Mouse (Mus musculus): ENCODE measurements at regions not wholly inside any gene's neighbourhood (a gene's known extent, or its start where the extent isn't known, plus 50 kb on each side); places are given as distances from the start of the nearest gene placed in this dataset.
A peak's percentile ranks its signal among the peaks of the same experiment; 100 is the strongest.
"Not testable (repeated sequence)": the region's sequence is repeated elsewhere in the genome, so short reads cannot be mapped to it uniquely, and the experiment has no call there.

GRCm38 (mm10) chr15:3909471-3909870, 69.9 kb downstream of the Fbxo4 start:
- WGBS, result 57% methylated on average over 3 of the region's 3 CpGs
- Histone ChIP-seq H3K4me2 (replicated peaks) (no peak overlapping the region), H3K9me3 (replicated peaks) (no peaks in the 10 kb centered on the region), H3K4me1 (no peaks in the 10 kb centered on the region), H3K36me3 (no peaks in the 10 kb centered on the region), H3K9ac (no peak overlapping the region), H3K27ac (replicated peaks) (no peak overlapping the region), H3K27me3 (no peaks in the 10 kb centered on the region), H3K4me3 (replicated peaks) (no peak overlapping the region)
- ATAC-seq (ENCODE audit: insufficient number of reproducible peaks, low FRiP score, low TSS enrichment, low read depth), result no peak

- Histone ChIP-seq H3K27ac (replicated peaks) (no peak overlapping the region), H3K4me2 (replicated peaks) (no peak overlapping the region), H3K36me3 (no peaks in the 10 kb centered on the region), H3K4me3 (replicated peaks) (no peak overlapping the region), H3K9me3 (replicated peaks) (no peaks in the 10 kb centered on the region), H3K9ac (no peak overlapping the region), H3K27me3 (no peaks in the 10 kb centered on the region), H3K4me1 (no peaks in the 10 kb centered on the region)
- ATAC-seq (ENCODE audit: insufficient number of reproducible peaks, low FRiP score, low TSS enrichment, low read depth), result no peak
- 5% methylated on average over 2 of the region's 2 CpGs for WGBS
These were observed 70.7 kb downstream of the Fbxo4 start for GRCm38 (mm10) chr15:3908721-3909120.

- H3K4me3 ChIP-seq (replicated peaks), result no peak overlapping the region
- H3K4me2 ChIP-seq (replicated peaks), result no peak overlapping the region
- H3K4me1 ChIP-seq, result no peaks in the 10 kb centered on the region
- 37% methylated on average over 2 of the region's 2 CpGs for WGBS
- ATAC-seq (ENCODE audit: insufficient number of reproducible peaks, low FRiP score, low TSS enrichment, low read depth), result no peak
- no peaks in the 10 kb centered on the region for H3K27me3 ChIP-seq
- H3K27ac ChIP-seq (replicated peaks), result no peak overlapping the region
- H3K36me3 ChIP-seq, result no peaks in the 10 kb centered on the region
- H3K9me3 ChIP-seq (replicated peaks), result no peaks in the 10 kb centered on the region
- no peak overlapping the region for H3K9ac ChIP-seq
These were observed 73.8 kb downstream of the Fbxo4 start for GRCm38 (mm10) chr15:3905548-3905947.

GRCm38 (mm10) chr15:3878429-3878828, 100.9 kb downstream of the Fbxo4 start:
- Histone ChIP-seq H3K27me3 (no peaks in the 10 kb centered on the region), H3K4me2 (replicated peaks) (no peak overlapping the region), H3K9me3 (replicated peaks) (no peaks in the 10 kb centered on the region), H3K4me1 (0 out of 2 replicates have a peak, but pooled peaks cover 8% of the 10 kb centered on the region), H3K36me3 (no peaks in the 10 kb centered on the region), H3K4me3 (replicated peaks) (no peak overlapping the region), H3K27ac (replicated peaks) (no peak overlapping the region), H3K9ac (no peak overlapping the region)
- no peak for ATAC-seq (ENCODE audit: insufficient number of reproducible peaks, low FRiP score, low TSS enrichment, low read depth)
- 63% methylated on average over 2 of the region's 2 CpGs for WGBS

GRCm38 (mm10) chr15:3877506-3877905, 101.9 kb downstream of the Fbxo4 start:
- Histone ChIP-seq H3K27me3 (no peaks in the 10 kb centered on the region), H3K4me2 (replicated peaks) (no peak overlapping the region), H3K9ac (no peak overlapping the region), H3K9me3 (replicated peaks) (no peaks in the 10 kb centered on the region), H3K4me1 (0 out of 2 replicates have a peak, but pooled peaks cover 8% of the 10 kb centered on the region), H3K36me3 (no peaks in the 10 kb centered on the region), H3K4me3 (replicated peaks) (no peak overlapping the region), H3K27ac (replicated peaks) (no peak overlapping the region)
- WGBS, result 38% methylated on average over 3 of the region's 3 CpGs
- no peak for ATAC-seq (ENCODE audit: insufficient number of reproducible peaks, low FRiP score, low TSS enrichment, low read depth)

- H3K27me3 ChIP-seq; ATAC-seq (ENCODE audit: insufficient number of reproducible peaks, low FRiP score, low TSS enrichment, low read depth); H3K9ac ChIP-seq; H3K4me1 ChIP-seq; H3K9me3 ChIP-seq (replicated peaks); H3K36me3 ChIP-seq; H3K4me2 ChIP-seq (replicated peaks); H3K27ac ChIP-seq (replicated peaks); H3K4me3 ChIP-seq (replicated peaks): not testable (repeated sequence)
- WGBS, result 55% methylated on average over 6 of the region's 7 CpGs
These were observed 104.0 kb downstream of the Fbxo4 start for GRCm38 (mm10) chr15:3875210-3875861.

GRCm38 (mm10) chr15:3831802-3832201, 147.6 kb downstream of the Fbxo4 start:
- 52% methylated on average over 4 of the region's 4 CpGs for WGBS
- ATAC-seq (ENCODE audit: insufficient number of reproducible peaks, low FRiP score, low TSS enrichment, low read depth), result no peak
- no peak overlapping the region for H3K4me2 ChIP-seq (replicated peaks)
- H3K9me3 ChIP-seq (replicated peaks), result no peaks in the 10 kb centered on the region
- H3K27me3 ChIP-seq, result no peaks in the 10 kb centered on the region
- no peaks in the 10 kb centered on the region for H3K4me1 ChIP-seq
- H3K9ac ChIP-seq, result no peak overlapping the region
- H3K36me3 ChIP-seq, result no peaks in the 10 kb centered on the region
- H3K4me3 ChIP-seq (replicated peaks), result no peak overlapping the region
- H3K27ac ChIP-seq (replicated peaks), result no peak overlapping the region

GRCm38 (mm10) chr15:3805430-3805829, 173.9 kb downstream of the Fbxo4 start:
- Histone ChIP-seq H3K27me3 (no peaks in the 10 kb centered on the region), H3K9ac (no peak overlapping the region), H3K9me3 (replicated peaks) (no peaks in the 10 kb centered on the region), H3K4me1 (no peaks in the 10 kb centered on the region), H3K4me2 (replicated peaks) (no peak overlapping the region), H3K27ac (replicated peaks) (no peak overlapping the region), H3K4me3 (replicated peaks) (no peak overlapping the region), H3K36me3 (no peaks in the 10 kb centered on the region)
- WGBS, result 93% methylated on average over 2 of the region's 2 CpGs
- no peak for ATAC-seq (ENCODE audit: insufficient number of reproducible peaks, low FRiP score, low TSS enrichment, low read depth)

- H3K4me1 ChIP-seq, result no peaks in the 10 kb centered on the region
- no peaks in the 10 kb centered on the region for H3K9me3 ChIP-seq (replicated peaks)
- no peak overlapping the region for H3K4me3 ChIP-seq (replicated peaks)
- no peak overlapping the region for H3K9ac ChIP-seq
- no peaks in the 10 kb centered on the region for H3K27me3 ChIP-seq
- no peak overlapping the region for H3K27ac ChIP-seq (replicated peaks)
- WGBS, result 51% methylated on average over 3 of the region's 3 CpGs
- no peak for ATAC-seq (ENCODE audit: insufficient number of reproducible peaks, low FRiP score, low TSS enrichment, low read depth)
- H3K36me3 ChIP-seq, result no peaks in the 10 kb centered on the region
- H3K4me2 ChIP-seq (replicated peaks), result no peak overlapping the region
These were observed 192.6 kb upstream of the Ghr start for GRCm38 (mm10) chr15:3775865-3776264.

GRCm38 (mm10) chr15:3772228-3772789, 189.0 kb upstream of the Ghr start:
- WGBS, result 81% methylated on average over 8 of the region's 8 CpGs
- H3K4me3 ChIP-seq (replicated peaks), result no peak overlapping the region
- no peaks in the 10 kb centered on the region for H3K36me3 ChIP-seq
- H3K4me1 ChIP-seq, result no peaks in the 10 kb centered on the region
- no peaks in the 10 kb centered on the region for H3K27me3 ChIP-seq
- H3K9me3 ChIP-seq (replicated peaks), result no peaks in the 10 kb centered on the region
- H3K4me2 ChIP-seq (replicated peaks), result no peak overlapping the region
- H3K9ac ChIP-seq, result no peak overlapping the region
- no peak for ATAC-seq (ENCODE audit: insufficient number of reproducible peaks, low FRiP score, low TSS enrichment, low read depth)
- H3K27ac ChIP-seq (replicated peaks), result no peak overlapping the region

GRCm38 (mm10) chr15:3770312-3770711, 187.0 kb upstream of the Ghr start:
- ATAC-seq (ENCODE audit: insufficient number of reproducible peaks, low FRiP score, low TSS enrichment, low read depth), result peak; percentile 77; the same call in 1 of the 2 replicates
- Histone ChIP-seq H3K4me1 (no peaks in the 10 kb centered on the region), H3K9me3 (replicated peaks) (no peaks in the 10 kb centered on the region), H3K4me2 (replicated peaks) (no peak overlapping the region), H3K4me3 (replicated peaks) (no peak overlapping the region), H3K27me3 (no peaks in the 10 kb centered on the region), H3K27ac (replicated peaks) (no peak overlapping the region), H3K9ac (no peak overlapping the region), H3K36me3 (no peaks in the 10 kb centered on the region)
- WGBS, result 43% methylated on average over 4 of the region's 4 CpGs

GRCm38 (mm10) chr15:3764726-3765125, 181.4 kb upstream of the Ghr start:
- no peak overlapping the region for H3K4me3 ChIP-seq (replicated peaks)
- no peaks in the 10 kb centered on the region for H3K27me3 ChIP-seq
- H3K27ac ChIP-seq (replicated peaks), result no peak overlapping the region
- 84% methylated on average over 3 of the region's 3 CpGs for WGBS
- H3K4me2 ChIP-seq (replicated peaks), result no peak overlapping the region
- ATAC-seq (ENCODE audit: insufficient number of reproducible peaks, low FRiP score, low TSS enrichment, low read depth), result no peak
- H3K9ac ChIP-seq, result no peak overlapping the region
- H3K4me1 ChIP-seq, result no peaks in the 10 kb centered on the region
- no peaks in the 10 kb centered on the region for H3K9me3 ChIP-seq (replicated peaks)
- H3K36me3 ChIP-seq, result no peaks in the 10 kb centered on the region

Data from embryonic facial prominence, embryonic 15.5 days (tissue).